Mouse (Mus musculus) myocyte (in vitro differentiated cells): Measurements from ENCODE around the gene G0s2. TPM values are rescaled to one million over a fixed set of nuclear protein-coding genes. Genes with fewer than 3 reads are reported as not detected.

Experiments
- H3K27me3 ChIP-seq: one replicate; pipeline ENCODE4 v1.6.1; 2011; ENCODE audit not compliant: control insufficient read depth, insufficient read depth, insufficient read length
- H3K36me3 ChIP-seq: one replicate; pipeline ENCODE4 v1.6.1; 2011; ENCODE audit not compliant: control insufficient read depth, insufficient read depth
- H3K4me2 ChIP-seq: one replicate; pipeline ENCODE4 v1.6.1; 2011; ENCODE audit warnings: low read depth, control low read depth
- H3K4me3 ChIP-seq: one replicate; pipeline ENCODE4 v1.5.1; 2011; ENCODE audit warnings: mild to moderate bottlenecking, control low read depth, moderate library complexity
- H3K79me2 ChIP-seq: one replicate; pipeline ENCODE4 v1.6.1; 2011; ENCODE audit not compliant: control insufficient read depth, insufficient read depth
- H3ac ChIP-seq: one replicate; pipeline ENCODE4 v1.6.1; 2011; ENCODE audit not compliant: control insufficient read depth, insufficient read length
- CEBPB ChIP-seq: IDR thresholded peaks from 2 replicates; pipeline ENCODE4 v1.6.1; 2011; ENCODE audit warnings: mild to moderate bottlenecking, moderate library complexity; ENCODE audit not compliant: poor library complexity, insufficient read depth, severe bottlenecking
- E2F4 ChIP-seq: IDR thresholded peaks from one replicate; pipeline ENCODE4 v1.6.1; 2011; ENCODE audit warnings: mild to moderate bottlenecking, control low read depth, moderate library complexity; ENCODE audit not compliant: insufficient read depth
- MAX ChIP-seq: IDR thresholded peaks from one replicate; pipeline ENCODE4 v1.6.1; 2011; ENCODE audit warnings: low read depth, mild to moderate bottlenecking, control low read depth
- MYOD1 ChIP-seq, 3 experiments: IDR thresholded peaks; one replicate each; pipeline ENCODE4 v1.6.1; 2011; ENCODE audit warnings: control low read depth in 2 of 3, low read depth in 2 of 3, mild to moderate bottlenecking in 2 of 3, moderate library complexity in 1 of 3; ENCODE audit not compliant: insufficient read length in 2 of 3, control insufficient read depth in 1 of 3
- MYOG ChIP-seq, 3 experiments: IDR thresholded peaks; one replicate each; pipeline ENCODE4 v1.6.1; 2011; ENCODE audit warnings: control low read depth in 2 of 3, low read depth in 2 of 3, mild to moderate bottlenecking in 2 of 3; ENCODE audit not compliant: insufficient read length in 2 of 3, control insufficient read depth in 1 of 3, insufficient read depth in 1 of 3
- POLR2A ChIP-seq: IDR thresholded peaks from one replicate; pipeline ENCODE4 v1.6.1; 2011; ENCODE audit warnings: low read depth, mild to moderate bottlenecking, control low read depth, moderate library complexity; ENCODE audit not compliant: insufficient read length
- POLR2AphosphoS2 ChIP-seq: IDR thresholded peaks from one replicate; pipeline ENCODE4 v1.6.1; 2011; ENCODE audit warnings: low read depth, control low read depth; ENCODE audit not compliant: insufficient read length
- REST ChIP-seq: IDR thresholded peaks from one replicate; pipeline ENCODE4 v1.6.1; 2011; ENCODE audit warnings: mild to moderate bottlenecking, control low read depth, moderate library complexity; ENCODE audit not compliant: insufficient read depth, insufficient read length
- SRF ChIP-seq: IDR thresholded peaks from one replicate; pipeline ENCODE4 v1.6.1; 2011; ENCODE audit warnings: low read depth; ENCODE audit not compliant: control insufficient read depth, insufficient read length
- TCF12 ChIP-seq: IDR thresholded peaks from one replicate; pipeline ENCODE4 v1.6.1; 2011; ENCODE audit warnings: mild to moderate bottlenecking, control low read depth; ENCODE audit not compliant: poor library complexity, insufficient read depth, severe bottlenecking
- TCF3 ChIP-seq: IDR thresholded peaks from one replicate; pipeline ENCODE4 v1.6.1; 2011; ENCODE audit warnings: low read depth, control low read depth; ENCODE audit not compliant: insufficient read length
- USF1 ChIP-seq: IDR thresholded peaks from one replicate; pipeline ENCODE4 v1.6.1; 2011; ENCODE audit warnings: low read depth, mild to moderate bottlenecking, control low read depth, moderate library complexity
- polyA plus RNA-seq: library from polyadenylated mRNA; unstranded; fragments of >200 nt; fragmentation: generic; extraction: Trizol; gene quantifications from one replicate; pipeline ENCODE4 v1.2.1, GENCODE M21; 2012; ENCODE audit warnings: missing spikeins

Gene G0s2
- polyA plus RNA-seq, 1 experiment = 206 TPM

- Histone ChIP-seq H3K4me2 (peak within 1 kb of the TSS; percentile 24), H3K27me3 (no peaks in the 10 kb centered on the region), H3ac (no peak within 1 kb of the TSS), H3K4me3 (no peak within 1 kb of the TSS), H3K79me2 (no peaks in the 10 kb centered on the region), H3K36me3 (no peaks in the 10 kb centered on the region)
- TF ChIP-seq TCF3 (no peak), MAX (no peak), SRF (no peak)
These were observed 8.9 kb downstream of the G0s2 start, which contains the start of gene Hsd11b1 for GRCm38 (mm10) chr1:193263955-193264598. TSS of gene Hsd11b1 (minus strand) at chr1:193264075.

- Histone ChIP-seq H3ac (no peak overlapping the region), H3K36me3 (no peaks in the 10 kb centered on the region), H3K4me3 (no peak overlapping the region), H3K4me2 (peak overlapping the region; percentile 24), H3K79me2 (no peaks in the 10 kb centered on the region), H3K27me3 (no peaks in the 10 kb centered on the region)
- TF ChIP-seq POLR2AphosphoS2 (no peak), E2F4 (no peak), MAX (no peak), USF1 (no peak), MYOG (IDR thresholded peaks at IDR 0.05; ENCODE audit: control insufficient read depth in 1 of 3, insufficient read depth in 1 of 3, insufficient read length in 2 of 3, low read depth in 2 of 3) (no peak), TCF12 (no peak), POLR2A (no peak), REST (no peak), TCF3 (no peak), MYOD1 (IDR thresholded peaks at IDR 0.05; ENCODE audit: control insufficient read depth in 1 of 3, insufficient read length in 2 of 3, low read depth in 2 of 3) (no peak), SRF (no peak), CEBPB (no peak)
These were observed 9.8 kb downstream of the G0s2 start for GRCm38 (mm10) chr1:193263026-193263907.

DNA sequence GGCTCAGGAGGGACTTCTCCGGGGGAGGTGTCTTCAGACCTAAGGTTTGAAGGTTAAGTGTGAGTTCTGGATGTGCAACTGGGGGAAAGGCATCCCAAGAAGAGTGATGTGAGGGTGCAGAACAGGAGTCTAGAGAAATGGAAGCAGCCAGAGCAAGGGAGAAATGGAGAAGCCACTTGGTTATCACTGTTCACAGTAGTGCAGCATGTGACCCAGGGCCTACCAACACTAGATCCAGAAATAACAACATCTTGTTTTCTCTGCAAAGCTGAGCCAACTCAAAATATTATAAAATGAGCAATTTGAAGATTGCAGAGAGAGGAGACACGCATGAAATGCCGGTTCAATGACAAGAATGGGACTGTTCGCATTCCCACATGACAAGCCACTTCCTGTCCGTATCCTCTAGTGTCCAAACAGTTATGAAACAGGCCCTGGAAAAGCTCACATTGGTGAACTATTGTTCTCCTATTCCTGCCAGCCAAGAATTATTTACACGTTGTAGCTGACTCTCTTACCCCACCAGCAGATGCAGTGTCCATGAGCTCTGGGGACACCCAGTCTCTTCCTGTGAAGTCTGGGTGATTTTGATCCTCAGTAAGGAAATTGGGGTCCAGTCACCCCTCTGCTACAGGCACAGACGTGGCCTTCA, 11.0 kb downstream of the G0s2 start:
- no peaks in the 10 kb centered on the region for H3K36me3 ChIP-seq
- H3K4me2 ChIP-seq = no peak overlapping the region
- H3ac ChIP-seq = no peak overlapping the region
- no peaks in the 10 kb centered on the region for H3K79me2 ChIP-seq
- no peaks in the 10 kb centered on the region for H3K27me3 ChIP-seq
- no peak overlapping the region for H3K4me3 ChIP-seq
- TF ChIP-seq MYOG (IDR thresholded peaks at IDR 0.05; ENCODE audit: control insufficient read depth in 1 of 3, insufficient read depth in 1 of 3, insufficient read length in 2 of 3, low read depth in 2 of 3) (no peak), POLR2A (no peak), MYOD1 (IDR thresholded peaks at IDR 0.05; ENCODE audit: control insufficient read depth in 1 of 3, insufficient read length in 2 of 3, low read depth in 2 of 3) (no peak), USF1 (no peak)

GRCm38 (mm10) chr1:193259559-193259958, 13.5 kb downstream of the G0s2 start:
- H3K36me3 ChIP-seq = no peaks in the 10 kb centered on the region
- no peak overlapping the region for H3K4me2 ChIP-seq
- TF ChIP-seq MYOG (IDR thresholded peaks at IDR 0.05; ENCODE audit: control insufficient read depth in 1 of 3, insufficient read depth in 1 of 3, insufficient read length in 2 of 3, low read depth in 2 of 3) (no peak), REST (no peak), MAX (no peak), POLR2A (no peak), SRF (no peak), TCF3 (no peak), CEBPB (no peak), MYOD1 (IDR thresholded peaks at IDR 0.05; ENCODE audit: control insufficient read depth in 1 of 3, insufficient read length in 2 of 3, low read depth in 2 of 3) (no peak), USF1 (no peak), POLR2AphosphoS2 (no peak), TCF12 (no peak), E2F4 (no peak)
- no peak overlapping the region for H3K4me3 ChIP-seq
- H3K79me2 ChIP-seq = no peaks in the 10 kb centered on the region
- H3K27me3 ChIP-seq = no peaks in the 10 kb centered on the region
- no peak overlapping the region for H3ac ChIP-seq

GRCm38 (mm10) chr1:193256621-193257098, 16.4 kb downstream of the G0s2 start:
- Histone ChIP-seq H3K27me3 (no peaks in the 10 kb centered on the region), H3K4me2 (no peak overlapping the region), H3K4me3 (no peak overlapping the region), H3ac (no peak overlapping the region), H3K79me2 (no peaks in the 10 kb centered on the region), H3K36me3 (no peaks in the 10 kb centered on the region)
- no peak for TF ChIP-seq MAX
- TF ChIP-seq CEBPB = no peak
- no peak for TF ChIP-seq REST
- no peak for TF ChIP-seq POLR2AphosphoS2
- no peak for TF ChIP-seq TCF3
- TF ChIP-seq SRF = no peak
- no peak for TF ChIP-seq POLR2A
- TF ChIP-seq MYOG (IDR thresholded peaks at IDR 0.05; ENCODE audit: control insufficient read depth in 1 of 3, insufficient read depth in 1 of 3, insufficient read length in 2 of 3, low read depth in 2 of 3) = no peak
- no peak for TF ChIP-seq E2F4
- TF ChIP-seq MYOD1 (IDR thresholded peaks at IDR 0.05; ENCODE audit: control insufficient read depth in 1 of 3, insufficient read length in 2 of 3, low read depth in 2 of 3) = no peak
- TF ChIP-seq TCF12 = no peak
- no peak for TF ChIP-seq USF1
